Comparison of ENCODE assay signal across 11 mouse cellular contexts in the genomic region with DNA sequence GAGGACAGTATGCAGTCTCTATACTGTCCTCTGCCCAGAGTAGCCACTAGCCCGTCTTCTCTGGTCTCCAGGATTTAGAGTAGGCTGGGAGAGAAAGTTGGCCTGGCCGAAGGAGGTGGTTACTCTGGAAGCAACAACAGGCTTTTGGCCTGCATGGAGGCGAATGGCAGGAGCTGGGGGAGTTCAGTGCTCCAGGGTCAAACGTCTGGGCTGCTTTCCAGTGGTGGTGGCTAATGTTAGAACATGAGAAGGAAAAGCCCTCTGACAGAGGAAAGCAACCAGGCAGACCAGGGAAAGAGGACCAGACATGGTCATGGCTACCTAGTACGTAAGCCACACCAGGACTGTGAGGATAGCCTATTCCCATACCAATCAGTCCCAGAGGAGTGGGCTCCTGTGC. TPM values are rescaled to one million over a fixed set of nuclear protein-coding genes. Genes with fewer than 3 reads are reported as not detected.
DNase-seq lines count a peak whose midpoint lies in the region; ATAC-seq lines count a peak whose summit lies in the region.
"Had no signal": no experiment of that assay in that cellular context is flagged by ENCODE, and none has a peak within 500 bp of the region (broad histone marks: within the 10 kb centered on the region; RNA-seq: fewer than 3 reads in every experiment).

No protein-coding gene starts in this region.

- WGBS in heart, embryonic 16.5 days = 54% methylated on average over 5 of the region's 5 CpGs
- 81% methylated on average over 5 of the region's 5 CpGs for WGBS in liver, embryonic 13.5 days (ENCODE audit: insufficient replicate concordance)

- no peak overlapping the region for H3K4me2 ChIP-seq in heart, embryonic 16.5 days (ENCODE audit: low read depth, low read length)
- H3K4me2 ChIP-seq in liver, embryonic 13.5 days = peak overlapping the region; percentile 85

- H3K4me3 ChIP-seq in heart, embryonic 16.5 days (ENCODE audit: low read length) = no peak overlapping the region
- peak overlapping the region; percentile 76 for H3K4me3 ChIP-seq in liver, embryonic 13.5 days (replicated peaks)
- H3K4me3 ChIP-seq: forebrain, embryonic 10.5 days had no signal

- no peaks in the 10 kb centered on the region for H3K27me3 ChIP-seq in heart, embryonic 16.5 days (ENCODE audit: control insufficient read depth, insufficient read depth, low read length)
- no peaks in the 10 kb centered on the region for H3K27me3 ChIP-seq in liver, embryonic 13.5 days
- H3K27me3 ChIP-seq: Patski had no signal

- peak; percentile 50; the same call in 1 of the 2 replicates for ATAC-seq in heart, embryonic 16.5 days (replicated peaks; ENCODE audit: extremely low read depth, insufficient read depth, low FRiP score)
- no peak for ATAC-seq in liver, embryonic 13.5 days (ENCODE audit: low read depth)
- ATAC-seq: intestine, embryonic 16.5 days; Patski had no signal

- no peak overlapping the region for H3K9ac ChIP-seq in heart, embryonic 16.5 days (ENCODE audit: low read length)
- peak overlapping the region; percentile 86 for H3K9ac ChIP-seq in liver, embryonic 13.5 days

- DNase-seq in adipocyte (ENCODE audit: low spot score) = peak; percentile 84
- DNase-seq in adrenal gland, adult 2 months = peak; percentile 90
- no peak for DNase-seq in liver, embryonic 13.5 days
- no peak for DNase-seq in right cerebral cortex, postnatal 14 days
- no peak for DNase-seq in right cerebral cortex, postnatal 36 days (ENCODE audit: low spot score in 2 of 2)
- no peak for DNase-seq in cerebellum, postnatal 36 days
- DNase-seq: cerebellum, adult 8-10 months had no signal

- no peaks in the 10 kb centered on the region for H3K9me3 ChIP-seq in heart, embryonic 16.5 days (replicated peaks; ENCODE audit: control insufficient read depth, low read length)
- no peaks in the 10 kb centered on the region for H3K9me3 ChIP-seq in liver, embryonic 13.5 days (replicated peaks)
- H3K9me3 ChIP-seq: forebrain, embryonic 10.5 days had no signal

- H3K27ac ChIP-seq in heart, embryonic 16.5 days (ENCODE audit: low read length) = peak overlapping the region; percentile 50
- peak overlapping the region; percentile 99 for H3K27ac ChIP-seq in liver, embryonic 13.5 days
- H3K27ac ChIP-seq: forebrain, embryonic 10.5 days had no signal

- H3K36me3 ChIP-seq in heart, embryonic 16.5 days (ENCODE audit: control insufficient read depth, insufficient read depth) = peaks cover under 1% of the 10 kb centered on the region; the same call in 1 of the 2 replicates
- H3K36me3 ChIP-seq in liver, embryonic 13.5 days = peaks cover 46% of the 10 kb centered on the region

- peaks cover 42% of the 10 kb centered on the region for H3K4me1 ChIP-seq in heart, embryonic 16.5 days (ENCODE audit: control insufficient read depth, insufficient read depth, low read length)
- H3K4me1 ChIP-seq in liver, embryonic 13.5 days (replicated peaks) = peaks cover 91% of the 10 kb centered on the region

RNA-seq across cellular contexts. Expression of a gene that starts 38.4 kb away (rescaled TPM):
- 10 to 100 TPM; 61.1 to 69.5 TPM for total RNA-seq in adrenal gland, adult 2 months (2021)
- 97.5 and 140 TPM in 2 replicates for polyA plus RNA-seq in adrenal gland, adult 2 months (2012; rRNA removed)
- 16.4 and 21.8 TPM in 2 replicates for polyA plus RNA-seq in heart, embryonic 16.5 days (2015; fragmentation: Nextera tagmentation; extraction: Ambion mirVana)
- 19.1 and 21.4 TPM in 2 replicates for polyA plus RNA-seq in liver, embryonic 13.5 days (2015; fragmentation: Nextera tagmentation; extraction: Ambion mirVana)

Comparison
In these comparisons a context has a peak if more than half of its experiments do, and no peak if none do; other contexts are left out.
1. DNase-seq: peak in adipocyte (single experiment) and adrenal gland, adult 2 months (single experiment); none in liver, embryonic 13.5 days (single experiment), right cerebral cortex, postnatal 14 days (single experiment), right cerebral cortex, postnatal 36 days (0 of 2) and cerebellum, postnatal 36 days (0 of 2).